Mouse (Mus musculus) mesoderm, embryonic 11.5 days (tissue): ENCODE measurements around the gene Ift122.
A peak's percentile ranks its signal among the peaks of the same experiment; 100 is the strongest.

Experiments used
- DNase-seq: peaks from one replicate; pipeline ENCODE4 v3.0.0-alpha.2; 2012; ENCODE audit warnings: low read depth, low spot score

The Ift122 gene

DNA sequence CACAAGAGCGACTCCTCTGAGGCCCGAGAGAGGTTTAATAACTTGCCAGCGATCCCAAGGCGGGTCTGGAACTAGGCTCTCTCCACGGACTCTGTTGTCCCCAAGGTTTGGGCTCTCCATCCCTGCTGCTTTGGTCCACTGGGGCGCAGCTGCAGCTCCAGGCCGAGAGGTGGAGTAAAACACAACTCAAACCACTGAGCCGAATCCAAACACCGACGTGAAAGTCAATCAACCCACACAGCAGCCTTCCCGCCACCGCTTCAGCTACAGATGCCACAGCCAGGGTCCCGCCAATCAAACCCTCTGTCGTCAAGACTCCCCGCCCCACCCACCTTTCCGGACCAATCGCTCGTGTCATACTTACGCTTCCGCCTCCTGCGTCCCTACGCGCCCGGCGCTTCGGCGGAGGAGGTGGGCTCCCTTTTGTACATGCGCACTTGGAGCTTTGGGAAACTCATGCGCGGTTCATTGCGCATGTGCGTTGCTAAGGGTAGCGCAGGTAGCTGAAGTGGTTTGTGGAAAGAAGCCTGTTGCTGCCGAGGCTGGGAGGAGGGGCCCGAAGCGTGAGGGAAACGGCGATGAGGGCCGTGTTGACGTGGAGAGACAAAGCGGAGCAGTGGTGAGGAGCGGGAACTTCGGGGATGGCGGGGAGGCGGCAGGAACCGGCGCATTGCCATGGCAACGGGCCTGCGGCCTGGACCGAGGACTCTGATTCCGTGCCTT, at the start of gene Ift122, which contains the start of gene Mbd4:
Gene Ift122, plus strand, starts transcription at position 380 of the 723 bp plus-strand sequence.
Gene Mbd4, minus strand, starts transcription at position 281 of the 723 bp plus-strand sequence.
- peak; percentile 100 for DNase-seq

GRCm38 (mm10) chr6:115803541-115804382, 49.5 kb upstream of the Ift122 start:
- DNase-seq = peak; percentile 79

DNA sequence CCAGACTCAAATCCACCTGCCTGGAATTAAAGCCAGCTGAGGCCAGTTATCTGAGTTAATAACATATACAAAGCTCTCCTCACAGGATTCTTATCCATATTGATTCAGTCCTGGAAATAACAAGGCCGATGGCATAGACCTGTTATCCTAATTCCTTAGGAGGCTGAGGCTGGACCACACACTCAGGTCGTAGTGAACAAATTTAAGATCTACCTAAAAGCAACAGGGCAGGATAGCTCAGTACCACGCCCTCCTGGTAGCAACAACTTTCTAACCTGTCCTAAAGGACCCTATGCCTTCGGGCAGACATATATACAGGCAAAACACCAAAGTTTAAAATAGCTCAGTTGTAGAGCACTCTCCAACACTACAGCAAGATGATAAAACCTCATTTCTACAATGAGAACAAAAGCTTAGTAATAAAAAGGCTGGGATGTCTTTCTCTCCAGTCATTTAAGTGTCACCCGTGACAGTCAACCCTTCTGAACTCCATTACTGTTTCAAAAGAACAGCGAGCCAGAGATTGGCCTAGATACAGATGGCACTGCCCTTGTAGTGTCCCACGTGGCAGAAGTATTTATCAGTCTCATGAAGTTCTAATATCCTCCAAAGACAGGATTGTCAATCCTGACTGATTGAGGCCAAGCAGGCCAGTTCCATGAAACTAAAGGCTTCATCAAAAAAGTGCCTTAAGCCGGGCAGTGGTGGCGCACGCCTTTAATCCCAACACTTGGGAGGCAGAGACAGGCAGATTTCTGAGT, 48.7 kb upstream of the Ift122 start:
- no peak for DNase-seq

GRCm38 (mm10) chr6:115807464-115808195, 45.6 kb upstream of the Ift122 start:
- no peak for DNase-seq

DNA sequence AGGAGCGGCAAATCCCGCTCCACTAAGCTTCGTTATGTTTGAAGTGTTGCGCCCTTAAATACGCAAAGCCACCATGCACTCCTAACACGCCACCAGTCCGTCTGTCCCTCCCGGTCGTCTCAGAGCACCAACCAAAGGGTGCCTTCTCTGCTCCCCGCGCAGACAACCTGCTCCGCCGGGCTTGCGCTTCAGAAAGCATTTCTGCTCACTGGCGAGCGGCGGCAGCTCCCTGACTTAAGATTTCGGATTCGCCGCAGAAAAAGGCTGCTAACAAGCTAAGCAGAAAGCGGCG, 45.1 kb upstream of the Ift122 start:
- no peak for DNase-seq

DNA sequence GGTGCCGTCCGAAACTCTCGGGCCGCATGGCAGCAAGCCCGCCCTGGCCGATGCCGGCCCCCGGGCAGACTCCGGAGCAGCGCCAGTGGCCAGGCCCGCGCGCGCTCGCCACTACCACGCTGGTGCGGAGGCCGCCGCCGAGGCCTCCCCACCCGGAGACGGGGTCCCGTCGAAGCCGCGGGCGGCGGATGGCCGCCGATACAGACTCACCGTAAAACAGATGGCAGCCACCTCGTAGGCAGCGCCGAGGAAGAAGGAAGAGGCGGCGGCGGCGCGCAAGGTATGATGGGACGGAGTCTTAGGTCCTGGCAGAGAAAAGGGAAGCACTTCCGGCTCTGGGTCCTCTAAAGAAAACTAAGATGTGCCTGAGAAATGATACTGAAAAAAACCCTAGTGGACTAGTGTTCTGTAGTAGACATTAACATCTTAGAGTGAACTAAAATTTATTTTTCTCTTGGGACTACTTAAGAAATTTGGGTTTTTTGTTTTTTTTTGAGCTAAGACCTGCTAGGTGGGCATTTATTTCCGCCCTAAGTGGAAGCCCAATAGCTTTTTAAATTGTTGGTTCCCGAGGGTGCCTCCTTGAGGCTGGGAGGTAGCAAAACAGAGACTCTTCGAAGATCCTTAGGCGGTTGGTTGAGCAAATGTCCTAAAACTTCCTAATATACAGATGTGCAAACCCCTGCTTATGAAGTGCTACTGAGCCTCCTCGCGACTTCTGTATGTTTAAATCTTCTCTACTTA, 44.6 kb upstream of the Ift122 start, which contains the start of gene Rpl32:
Gene Rpl32, minus strand, starts transcription at position 260 of the 744 bp plus-strand sequence.
- peak; percentile 87 for DNase-seq

DNA sequence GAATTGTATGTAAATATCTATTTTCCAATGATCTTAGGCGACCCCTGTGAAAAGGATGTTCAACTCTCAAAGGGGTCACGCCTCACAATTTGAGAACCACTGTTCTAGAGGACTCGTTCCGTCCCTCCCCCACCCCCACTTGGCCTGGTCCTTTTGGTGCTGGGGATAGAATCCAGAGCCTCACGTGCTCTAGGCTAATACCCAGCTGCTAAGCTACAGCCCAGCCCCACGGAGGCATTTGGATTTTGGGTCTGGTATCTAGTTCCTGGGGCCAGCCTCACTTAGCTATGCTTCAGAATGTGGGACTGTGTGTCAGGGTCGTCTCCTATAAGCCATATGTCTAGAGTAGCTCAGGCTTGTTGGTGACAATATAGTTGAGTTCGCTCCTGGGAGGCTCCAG, 41.7 kb upstream of the Ift122 start:
- DNase-seq = no peak

GRCm38 (mm10) chr6:115814104-115814503, 39.2 kb upstream of the Ift122 start:
- DNase-seq = peak; percentile 59

GRCm38 (mm10) chr6:115815041-115815440, 38.2 kb upstream of the Ift122 start:
- DNase-seq = no peak

DNA sequence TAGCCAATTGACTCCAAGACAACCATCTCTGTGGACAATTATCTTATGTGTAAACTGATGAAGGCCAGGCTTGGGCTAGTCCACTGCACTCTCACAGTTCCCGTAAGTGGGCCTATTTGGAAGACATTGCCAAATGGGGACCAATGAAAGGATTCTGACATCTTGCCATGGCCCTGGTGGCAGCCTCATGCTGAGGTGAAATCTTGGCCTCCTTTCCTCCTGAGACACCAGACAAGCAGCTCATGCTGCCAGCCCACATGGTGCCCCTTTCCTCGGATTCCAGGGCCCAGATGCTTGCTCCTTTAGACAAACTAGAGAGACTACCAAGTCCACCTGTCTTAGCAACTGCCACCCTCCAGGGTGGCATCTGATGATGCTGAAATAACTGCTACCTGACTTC, 35.1 kb upstream of the Ift122 start:
- no peak for DNase-seq

DNA sequence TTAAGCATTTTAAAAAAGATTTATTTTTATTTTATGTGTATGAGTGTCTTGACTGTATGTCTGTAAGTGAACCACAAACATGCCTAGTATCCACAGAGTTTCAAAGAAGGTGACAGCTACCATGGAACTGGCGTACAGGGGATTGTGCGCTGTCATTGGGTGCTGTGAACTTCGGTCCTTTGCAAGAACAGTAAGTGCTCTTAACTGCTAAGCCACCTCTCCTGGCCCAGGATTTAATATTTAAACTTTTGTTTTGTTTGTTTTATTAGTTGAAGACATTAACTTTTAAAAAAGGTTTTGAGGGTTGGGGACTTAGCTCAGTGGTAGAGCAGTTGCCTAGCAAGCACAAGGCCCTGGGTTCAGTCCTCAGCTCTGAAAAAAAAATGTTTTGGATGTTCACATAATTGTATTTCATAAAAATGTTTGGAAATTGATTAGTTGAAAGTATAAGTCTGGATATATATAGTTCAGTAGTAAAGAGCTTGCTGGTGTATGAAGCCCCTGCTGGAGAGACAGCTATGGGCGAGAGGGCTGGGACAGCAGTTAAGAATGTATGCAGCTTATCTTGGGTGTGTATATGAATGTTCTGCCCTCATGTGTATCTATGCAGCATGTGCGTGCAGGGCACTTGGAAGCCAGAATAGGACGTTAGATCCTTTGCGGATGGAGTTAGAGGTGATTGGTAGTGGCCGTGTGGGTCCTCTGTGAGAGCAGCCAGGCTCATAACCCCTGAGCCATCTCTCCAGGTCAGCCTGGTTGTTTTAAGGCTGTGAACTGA, 31.9 kb upstream of the Ift122 start:
- no peak for DNase-seq

DNA sequence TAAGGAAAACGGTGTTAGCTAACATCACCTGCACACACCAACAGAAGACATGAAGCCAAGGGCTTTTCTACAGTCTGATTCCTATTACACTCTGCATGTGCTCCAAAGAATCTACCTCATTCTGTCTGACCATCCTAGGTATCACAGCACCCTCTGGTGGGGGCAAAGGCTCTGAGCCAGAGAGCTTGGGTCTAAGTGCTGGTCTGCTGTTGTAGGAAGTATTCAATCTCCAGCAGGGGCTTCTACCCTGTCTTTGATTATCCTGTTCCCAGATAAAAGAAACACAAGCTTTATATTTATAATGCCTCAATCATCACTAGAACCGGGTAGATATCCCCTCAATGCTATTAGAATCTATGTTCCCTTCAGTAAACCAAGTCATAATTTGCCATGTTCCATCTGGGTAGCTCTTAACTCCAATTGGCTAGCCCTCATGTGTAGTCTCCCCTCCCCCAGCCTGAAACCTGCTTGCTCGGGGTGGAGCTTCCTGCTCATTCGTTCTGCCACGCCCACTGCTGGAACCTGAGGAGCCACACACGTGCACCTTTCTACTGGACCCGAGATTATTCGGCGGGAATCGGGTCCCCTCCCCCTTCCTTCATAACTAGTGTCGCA, 29.3 kb upstream of the Ift122 start:
- peak; percentile 71 for DNase-seq

- DNase-seq = no peak
Measured at GRCm38 (mm10) chr6:115830779-115831601, 22.3 kb upstream of the Ift122 start.

DNA sequence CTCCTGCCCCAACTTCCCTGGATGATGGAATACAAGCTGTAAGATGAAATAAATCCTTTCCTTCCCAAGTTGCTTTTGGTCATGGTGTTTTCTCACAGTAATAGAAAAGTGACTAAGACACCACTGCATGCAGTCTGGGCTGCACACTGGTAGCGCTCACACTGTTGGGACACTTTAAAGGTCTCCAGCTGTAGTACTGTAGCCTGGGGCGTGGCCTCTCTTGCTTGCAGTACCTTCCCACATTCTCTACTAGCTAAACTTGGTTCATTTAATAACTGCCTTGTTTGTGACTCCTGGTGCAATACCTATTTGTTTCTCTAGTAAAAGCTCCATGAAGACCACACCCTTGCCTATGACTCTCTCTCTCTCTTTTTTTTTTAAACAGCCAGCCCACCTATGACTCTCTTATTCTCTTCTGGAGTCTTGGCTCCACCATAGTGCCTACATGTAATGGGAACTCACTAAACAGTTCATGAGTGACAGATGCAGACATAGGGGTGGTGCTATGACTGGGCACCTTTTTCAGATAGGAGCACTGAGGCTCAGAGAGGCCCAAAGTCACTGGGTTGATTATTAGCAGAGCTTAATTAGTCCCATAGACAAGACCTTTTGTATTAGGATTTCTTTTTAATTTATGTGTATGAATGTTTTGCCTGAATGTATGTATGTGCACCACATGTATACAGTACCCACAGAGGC, 21.0 kb upstream of the Ift122 start:
- no peak for DNase-seq

GRCm38 (mm10) chr6:115833861-115834260, 19.4 kb upstream of the Ift122 start:
- no peak for DNase-seq

GRCm38 (mm10) chr6:115838161-115838597, 15.1 kb upstream of the Ift122 start, which contains the start of gene Efcab12:
Efcab12 (minus strand) TSS chr6:115838412.
- peak; percentile 79 for DNase-seq

DNA sequence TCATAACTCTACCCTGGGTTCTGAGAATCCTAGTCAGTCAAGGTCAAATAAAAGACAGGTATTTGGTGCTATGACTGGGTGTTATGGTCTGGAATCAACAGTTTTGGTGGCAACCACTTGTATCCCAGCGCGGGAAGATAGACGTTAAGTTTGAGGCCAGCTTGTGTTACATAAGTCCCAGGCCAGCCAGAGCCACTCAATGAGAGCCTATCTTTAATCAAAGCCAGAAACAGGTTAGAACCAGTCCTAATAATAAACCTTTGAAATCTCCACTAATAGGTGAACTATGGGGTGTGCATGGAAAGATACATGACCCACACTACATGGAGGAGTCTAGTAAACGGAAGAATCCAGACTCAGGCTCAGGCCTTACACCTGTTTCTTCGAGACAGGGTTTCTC, 14.5 kb upstream of the Ift122 start:
- DNase-seq = no peak

DNA sequence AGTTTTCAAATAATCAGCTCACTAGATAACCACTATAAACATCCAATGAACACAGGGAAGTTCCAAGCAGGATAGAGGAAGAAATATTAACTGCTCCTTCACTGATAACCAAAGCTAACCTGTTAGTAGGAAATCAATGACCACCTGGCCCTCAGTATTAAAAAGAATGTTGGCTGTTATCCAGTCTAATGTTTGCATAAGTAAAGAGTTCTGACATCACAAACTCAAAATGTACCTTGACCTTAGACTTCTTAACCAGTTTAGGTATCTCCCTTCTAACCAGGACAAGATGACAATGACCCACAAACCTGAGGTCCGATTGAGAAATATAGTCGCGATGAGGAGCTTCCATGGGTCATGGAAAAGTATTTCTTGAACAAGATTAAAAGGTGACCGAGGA, 8.3 kb upstream of the Ift122 start:
- DNase-seq = no peak
